Mouse (Mus musculus) forebrain, embryonic 14.5 days (tissue): ENCODE results near the gene Ythdf2. TPM values are rescaled to one million over a fixed set of nuclear protein-coding genes. Genes with fewer than 3 reads are reported as not detected.

Source experiments
- ATAC-seq: fragments of 200-750 bp; cut with Nextera tagmentation; 2 replicates; pipeline ENCODE4 v1.8.0; 2017; ENCODE audit warnings: mild to moderate bottlenecking, moderate library complexity
- DNase-seq: peaks from one replicate; pipeline ENCODE4 v3.0.0-alpha.2; 2015; ENCODE audit warnings: low spot score
- H3K27ac ChIP-seq: fragments of 300-500 bp; sonication (generic); 2 replicates; pipeline ENCODE4 v1.5.1; 2014; ENCODE audit warnings: low read depth, mild to moderate bottlenecking, control low read depth, low read length, moderate library complexity
- H3K27me3 ChIP-seq: fragments of 300-500 bp; sonication (generic); replicated peaks from 2 replicates; pipeline ENCODE4 v1.6.1; 2014; ENCODE audit warnings: low read length, control low read depth, mixed read lengths; ENCODE audit not compliant: control insufficient read depth, insufficient read depth
- H3K36me3 ChIP-seq: fragments of 300-500 bp; sonication (generic); 2 replicates; pipeline ENCODE4 v1.6.1; 2014; ENCODE audit warnings: low read length, control low read depth; ENCODE audit not compliant: control insufficient read depth, insufficient read depth
- H3K4me1 ChIP-seq: fragments of 300-500 bp; sonication (generic); 2 replicates; pipeline ENCODE4 v1.6.1; 2014; ENCODE audit warnings: antibody characterized with exemption, low read length, control low read depth; ENCODE audit not compliant: control insufficient read depth, insufficient read depth
- H3K4me2 ChIP-seq: fragments of 300-500 bp; sonication (generic); 2 replicates; pipeline ENCODE4 v1.6.1; 2014; ENCODE audit warnings: mild to moderate bottlenecking, control low read depth, low read length
- H3K4me3 ChIP-seq: fragments of 300-500 bp; sonication (generic); 2 replicates; pipeline ENCODE4 v1.5.1; 2014; ENCODE audit warnings: low read depth, low read length, control low read depth
- H3K9ac ChIP-seq: fragments of 300-500 bp; sonication (generic); 2 replicates; pipeline ENCODE4 v1.6.1; 2014; ENCODE audit warnings: mild to moderate bottlenecking, low read length, control low read depth, moderate library complexity
- H3K9me3 ChIP-seq: fragments of 300-500 bp; sonication (generic); replicated peaks from 2 replicates; pipeline ENCODE4 v1.6.1; 2016; ENCODE audit warnings: low read length, control low read depth, mixed read lengths; ENCODE audit not compliant: control insufficient read depth
- WGBS: fragments of 180-500 bp; shearing (Covaris S2); extraction: QIAGEN DNeasy Blood & Tissue Kit; methylation state at CpG from one replicate; pipeline ENCODE4 v1.1.7; 2014; 5-methylcytosine and 5-hydroxymethylcytosine counted together
- polyA plus RNA-seq: library from polyadenylated mRNA; unstranded; fragments of >200 nt; fragmentation: Nextera tagmentation; extraction: Ambion mirVana; gene quantifications from 2 replicates; pipeline ENCODE4 v1.2.1, GENCODE M21; 2014

Gene Ythdf2
- 164 and 174 TPM in 2 replicates for polyA plus RNA-seq

- Histone ChIP-seq H3K4me3 (peak within 1 kb of the TSS; percentile 99), H3K27ac (peak within 1 kb of the TSS; percentile 96), H3K9me3 (no peaks in the 10 kb centered on the region), H3K27me3 (no peaks in the 10 kb centered on the region), H3K36me3 (peaks cover 17% of the 10 kb centered on the region), H3K9ac (peak within 1 kb of the TSS; percentile 100), H3K4me2 (peak within 1 kb of the TSS; percentile 74), H3K4me1 (peaks cover 12% of the 10 kb centered on the region)
- DNase-seq (peak; percentile 99), ATAC-seq (peak; percentile 99)
- 2% methylated on average over 77 of the region's 78 CpGs for WGBS
Measured at GRCm38 (mm10) chr4:132211953-132212734, at the start of gene Ythdf2. Gene Ythdf2 (minus strand): TSS chr4:132212303.

GRCm38 (mm10) chr4:132260404-132261379 lies 48.6 kb upstream of the Ythdf2 start:
- no peaks in the 10 kb centered on the region for H3K36me3 ChIP-seq
- DNase-seq (peak; percentile 66), ATAC-seq (peak; percentile 60)
- H3K27me3 ChIP-seq, result no peaks in the 10 kb centered on the region
- peak overlapping the region; percentile 79 for H3K4me3 ChIP-seq
- WGBS, result 4% methylated on average over 27 of the region's 64 CpGs
- peak overlapping the region; percentile 96 for H3K9ac ChIP-seq
- peak overlapping the region; percentile 89 for H3K27ac ChIP-seq
- peak overlapping the region; percentile 91 for H3K4me2 ChIP-seq
- H3K4me1 ChIP-seq, result peaks cover 8% of the 10 kb centered on the region
- H3K9me3 ChIP-seq, result no peaks in the 10 kb centered on the region

- Histone ChIP-seq H3K27me3 (no peaks in the 10 kb centered on the region), H3K9ac (0 out of 2 replicates have a peak overlapping the region, but pooled peaks have one; percentile 8), H3K4me3 (no peak overlapping the region), H3K4me1 (peaks cover 8% of the 10 kb centered on the region), H3K4me2 (no peak overlapping the region; the same call in 1 of the 2 replicates), H3K27ac (no peak overlapping the region), H3K36me3 (no peaks in the 10 kb centered on the region), H3K9me3 (no peaks in the 10 kb centered on the region)
- WGBS, result 92% methylated on average over 4 of the region's 4 CpGs
- no peak for ATAC-seq
- no peak for DNase-seq
Measured at GRCm38 (mm10) chr4:132259248-132259647, 47.1 kb upstream of the Ythdf2 start.

GRCm38 (mm10) chr4:132256384-132256783 lies 44.3 kb upstream of the Ythdf2 start:
- Histone ChIP-seq H3K4me2 (no peak overlapping the region), H3K9me3 (no peaks in the 10 kb centered on the region), H3K9ac (no peak overlapping the region), H3K4me1 (peaks cover 8% of the 10 kb centered on the region), H3K4me3 (no peak overlapping the region), H3K27ac (no peak overlapping the region), H3K27me3 (no peaks in the 10 kb centered on the region), H3K36me3 (peaks cover 5% of the 10 kb centered on the region; the same call in 1 of the 2 replicates)
- 94% methylated on average over 3 of the region's 3 CpGs for WGBS
- ATAC-seq (no peak), DNase-seq (no peak)

- Histone ChIP-seq H3K9me3 (no peaks in the 10 kb centered on the region), H3K9ac (no peak overlapping the region), H3K27ac (no peak overlapping the region), H3K36me3 (peaks cover 16% of the 10 kb centered on the region), H3K4me1 (peaks cover 3% of the 10 kb centered on the region), H3K4me3 (no peak overlapping the region), H3K27me3 (no peaks in the 10 kb centered on the region), H3K4me2 (no peak overlapping the region)
- 79% methylated on average over 3 of the region's 3 CpGs for WGBS
- ATAC-seq, result no peak
- DNase-seq, result no peak
Measured at GRCm38 (mm10) chr4:132254986-132255385, 42.9 kb upstream of the Ythdf2 start.

- Histone ChIP-seq H3K36me3 (peaks cover 28% of the 10 kb centered on the region), H3K27me3 (no peaks in the 10 kb centered on the region), H3K4me1 (no peaks in the 10 kb centered on the region), H3K27ac (no peak overlapping the region), H3K9ac (no peak overlapping the region), H3K4me2 (no peak overlapping the region), H3K9me3 (no peaks in the 10 kb centered on the region), H3K4me3 (no peak overlapping the region)
- WGBS, result 82% methylated on average over 2 of the region's 2 CpGs
- ATAC-seq (no peak), DNase-seq (no peak)
Measured at GRCm38 (mm10) chr4:132253622-132254021, 41.5 kb upstream of the Ythdf2 start.

- ATAC-seq (no peak), DNase-seq (no peak)
- Histone ChIP-seq H3K27me3 (no peaks in the 10 kb centered on the region), H3K4me2 (no peak overlapping the region), H3K4me1 (no peaks in the 10 kb centered on the region), H3K9ac (no peak overlapping the region), H3K27ac (no peak overlapping the region), H3K9me3 (no peaks in the 10 kb centered on the region), H3K36me3 (peaks cover 32% of the 10 kb centered on the region), H3K4me3 (no peak overlapping the region)
- 89% methylated on average over 8 of the region's 8 CpGs for WGBS
Measured at GRCm38 (mm10) chr4:132253128-132253527, 41.0 kb upstream of the Ythdf2 start.

GRCm38 (mm10) chr4:132251596-132251995 lies 39.5 kb upstream of the Ythdf2 start:
- H3K4me3 ChIP-seq, result no peak overlapping the region
- H3K4me2 ChIP-seq, result no peak overlapping the region
- no peak overlapping the region for H3K9ac ChIP-seq
- H3K4me1 ChIP-seq, result no peaks in the 10 kb centered on the region
- DNase-seq (no peak), ATAC-seq (no peak)
- no peaks in the 10 kb centered on the region for H3K27me3 ChIP-seq
- H3K36me3 ChIP-seq, result peaks cover 45% of the 10 kb centered on the region
- H3K9me3 ChIP-seq, result no peaks in the 10 kb centered on the region
- WGBS, result 96% methylated on average over 9 of the region's 9 CpGs
- H3K27ac ChIP-seq, result no peak overlapping the region
